Comparison of ENCODE assay signal across 8 mouse cellular contexts in genomic region chr1:167644866-167645537, GRCm38 (mm10). TPM values are rescaled to one million over a fixed set of nuclear protein-coding genes. Genes with fewer than 3 reads are reported as not detected.
DNase-seq lines count a peak whose midpoint lies in the region; ATAC-seq and TF ChIP-seq lines count a peak whose summit lies in the region.

No protein-coding gene starts in this region.

- no peak overlapping the region for H3K27ac ChIP-seq in forebrain, embryonic 15.5 days (replicated peaks)
- H3K27ac ChIP-seq in lung, postnatal 0 days (ENCODE audit: low read length): no peak overlapping the region

- 19% methylated on average over 16 of the region's 16 CpGs for WGBS in forebrain, embryonic 15.5 days
- WGBS in lung, postnatal 0 days: 16% methylated on average over 16 of the region's 16 CpGs

- ATAC-seq in forebrain, embryonic 15.5 days (replicated peaks): peak; percentile 74; the same call in 1 of the 2 replicates
- ATAC-seq in hematopoietic stem cell, adult 5-6 weeks (replicated peaks in 1 of 2; ENCODE audit: insufficient read depth in 1 of 2, low FRiP score in 2 of 2, low TSS enrichment in 1 of 2, low read depth in 1 of 2, poor library complexity in 2 of 2, severe bottlenecking in 2 of 2): peak; percentile 81 to 83
- ATAC-seq in lung, postnatal 0 days: peak; percentile 32; the same call in 1 of the 2 replicates

- H3K9ac ChIP-seq in forebrain, embryonic 15.5 days (replicated peaks): no peak overlapping the region
- no peak overlapping the region for H3K9ac ChIP-seq in lung, postnatal 0 days (replicated peaks; ENCODE audit: low read depth)

- H3K4me1 ChIP-seq in forebrain, embryonic 15.5 days: no peaks in the 10 kb centered on the region
- no peaks in the 10 kb centered on the region for H3K4me1 ChIP-seq in lung, postnatal 0 days (ENCODE audit: insufficient read depth, low read depth, low read length)

- no peak overlapping the region for H3K4me2 ChIP-seq in forebrain, embryonic 15.5 days (replicated peaks)
- no peak overlapping the region for H3K4me2 ChIP-seq in lung, postnatal 0 days (replicated peaks; ENCODE audit: low read depth, low read length)

- DNase-seq in ES-CJ7 (ENCODE audit: low read depth, low spot score): peak; percentile 81
- peak; percentile 48 for DNase-seq in cerebellum, adult 11-12 months
- peak; percentile 65 to 89 for DNase-seq in layer of hippocampus, adult 8-10 months (ENCODE audit: low spot score in 2 of 2)
- peak; percentile 56 for DNase-seq in lung, postnatal 0 days (ENCODE audit: low spot score)
- peak; percentile 93 for DNase-seq in retina, embryonic 14.5 days (ENCODE audit: low spot score)
- DNase-seq in urinary bladder, adult 18-20 months (ENCODE audit: low spot score in 2 of 2): peak; percentile 60 to 82

- TF ChIP-seq EP300 in lung, postnatal 0 days (IDR thresholded peaks at IDR 0.05): no peak

- H3K27me3 ChIP-seq in forebrain, embryonic 15.5 days: no peaks in the 10 kb centered on the region
- H3K27me3 ChIP-seq in lung, postnatal 0 days (replicated peaks; ENCODE audit: insufficient read depth, low read length): no peaks in the 10 kb centered on the region

- H3K4me3 ChIP-seq in forebrain, embryonic 15.5 days: no peak overlapping the region
- H3K4me3 ChIP-seq in lung, postnatal 0 days (ENCODE audit: low read depth, low read length): no peak overlapping the region

- H3K9me3 ChIP-seq in forebrain, embryonic 15.5 days: no peaks in the 10 kb centered on the region
- no peaks in the 10 kb centered on the region for H3K9me3 ChIP-seq in lung, postnatal 0 days (ENCODE audit: low read length)

- peak; percentile 88 for TF ChIP-seq CTCF in lung, postnatal 0 days (IDR thresholded peaks at IDR 0.05)

- no peaks in the 10 kb centered on the region for H3K36me3 ChIP-seq in forebrain, embryonic 15.5 days
- no peaks in the 10 kb centered on the region for H3K36me3 ChIP-seq in lung, postnatal 0 days (ENCODE audit: insufficient read depth, low read length)

RNA-seq across cellular contexts. Expression of gene Lmx1a, which starts 44.0 kb away (rescaled TPM):
- 2.6 and 3.7 TPM in 2 replicates for polyA plus RNA-seq in forebrain, embryonic 15.5 days (2015; fragmentation: Nextera tagmentation; extraction: Ambion mirVana)
- total RNA-seq in hematopoietic stem cell, adult 5-6 weeks (2017): not detected in 2 replicates
- under 1 TPM in 1 of 4 experiments, not detected in 3; 0.16 TPM for total RNA-seq in layer of hippocampus, adult 8-10 months (2022)
- polyA plus RNA-seq in lung, postnatal 0 days (2015; fragmentation: Nextera tagmentation; extraction: Ambion mirVana): not detected in 2 replicates

RNA-seq across cellular contexts. Expression of gene Rxrg, which starts 46.8 kb away (rescaled TPM):
- polyA plus RNA-seq in forebrain, embryonic 15.5 days (2015; fragmentation: Nextera tagmentation; extraction: Ambion mirVana): 29.5 and 32.8 TPM in 2 replicates
- not detected in 2 replicates for total RNA-seq in hematopoietic stem cell, adult 5-6 weeks (2017)
- 1 to 10 TPM; 5.4 to 6.9 (median 6.3) TPM for total RNA-seq in layer of hippocampus, adult 8-10 months (2022)
- 0.42 and 0.60 TPM in 2 replicates for polyA plus RNA-seq in lung, postnatal 0 days (2015; fragmentation: Nextera tagmentation; extraction: Ambion mirVana)

Comparison
In these comparisons a context has a peak if more than half of its experiments do, and no peak if none do; other contexts are left out.
1. ATAC-seq: peak in every context shown above with its lines; median percentile 82 in hematopoietic stem cell, adult 5-6 weeks; 74 in forebrain, embryonic 15.5 days; 32 in lung, postnatal 0 days.